Mouse (Mus musculus): ENCODE data around the gene Rfpl4. TPM values are rescaled to one million over a fixed set of nuclear protein-coding genes. Genes with fewer than 3 reads are reported as not detected.

Gene Rfpl4
- polyA plus RNA-seq (2015; fragmentation: Nextera tagmentation; extraction: Ambion mirVana): not detected in 2 replicates

DNA sequence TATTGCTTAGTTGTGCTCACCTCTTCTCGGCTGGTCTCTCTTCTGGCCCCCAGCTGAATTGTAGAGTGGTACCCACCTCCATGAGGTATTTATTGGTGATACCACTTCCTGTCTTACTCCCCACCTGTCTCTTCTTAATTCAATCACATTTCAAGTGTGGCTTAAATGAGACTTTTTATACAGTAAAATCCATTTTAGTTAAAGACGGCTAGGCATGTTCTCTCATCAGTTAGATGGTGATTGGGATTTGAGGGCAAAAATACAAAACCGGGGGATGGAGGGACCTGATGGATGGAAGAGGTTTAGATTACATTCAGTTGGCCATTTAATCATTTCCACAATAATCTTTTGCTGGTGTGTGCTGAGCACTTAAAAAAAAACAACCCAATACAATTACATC, at the start of gene Rfpl4:
Rfpl4 (minus strand) TSS at position 101 of the 400 bp plus-strand sequence.

DNA sequence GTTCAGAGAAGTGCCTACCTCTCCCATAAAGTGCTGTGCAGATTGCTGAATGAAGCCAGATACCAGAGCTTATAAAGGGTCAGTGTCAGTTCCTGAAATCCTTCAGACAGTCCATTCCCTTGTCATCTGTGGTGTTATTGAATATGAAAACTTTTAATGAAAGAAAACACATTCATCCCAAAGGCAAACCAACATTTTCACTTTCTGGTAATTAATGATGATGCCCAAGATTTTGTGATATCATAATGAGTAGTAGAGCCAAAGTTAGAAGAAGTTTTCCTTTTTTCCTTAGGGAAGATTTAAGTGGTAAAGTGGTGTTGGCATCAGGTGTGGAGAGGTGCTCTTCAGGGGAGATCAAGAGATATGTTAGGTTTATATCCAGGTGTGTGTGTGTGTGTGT, 32.8 kb upstream of the Rfpl4 start, which contains the start of gene Vmn1r55:
Vmn1r55 (minus strand) TSS at position 101 of the 400 bp plus-strand sequence.

DNA sequence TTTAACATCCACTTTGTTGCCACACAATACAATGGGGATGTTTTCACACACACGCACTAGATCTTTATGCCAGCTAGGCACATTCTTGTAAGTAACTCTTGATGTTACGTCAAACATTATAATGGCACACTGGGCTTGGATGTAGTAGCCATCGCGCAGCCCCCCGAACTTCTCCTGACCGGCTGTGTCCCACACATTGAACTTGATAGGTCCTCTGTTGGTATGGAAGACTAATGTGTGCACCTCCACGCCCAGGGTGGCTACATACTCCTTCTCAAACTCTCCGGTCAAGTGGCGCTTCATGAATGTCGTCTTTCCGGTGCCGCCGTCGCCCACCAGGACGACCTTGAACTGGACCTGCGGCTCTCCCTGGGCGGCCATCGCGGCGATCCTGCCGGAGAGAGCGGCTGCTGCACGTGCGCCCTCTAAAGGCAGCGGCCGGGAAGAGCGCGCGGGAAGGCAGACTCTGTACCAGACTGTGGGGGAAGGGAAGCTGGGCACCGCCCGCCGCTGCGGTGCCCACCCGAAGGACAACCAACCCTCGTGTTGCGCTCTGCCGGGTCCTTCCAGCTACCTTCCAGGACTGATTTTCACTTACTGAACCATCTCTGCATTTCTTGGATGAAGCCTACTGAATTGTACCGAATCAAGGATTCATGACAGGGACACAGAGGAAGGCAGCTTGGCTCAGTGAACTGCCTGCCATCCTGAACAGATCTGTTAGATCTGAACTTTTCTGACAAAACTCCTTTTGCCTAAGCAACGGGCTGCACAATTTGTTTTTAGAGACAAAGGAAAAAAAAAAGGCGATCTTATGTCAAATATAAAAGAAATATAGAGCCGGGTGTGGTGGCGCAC, 9.0 kb upstream of the Rfpl4 start, which contains the start of gene Rasl2-9:
Rasl2-9 (minus strand) TSS at position 402 of the 858 bp plus-strand sequence.

DNA sequence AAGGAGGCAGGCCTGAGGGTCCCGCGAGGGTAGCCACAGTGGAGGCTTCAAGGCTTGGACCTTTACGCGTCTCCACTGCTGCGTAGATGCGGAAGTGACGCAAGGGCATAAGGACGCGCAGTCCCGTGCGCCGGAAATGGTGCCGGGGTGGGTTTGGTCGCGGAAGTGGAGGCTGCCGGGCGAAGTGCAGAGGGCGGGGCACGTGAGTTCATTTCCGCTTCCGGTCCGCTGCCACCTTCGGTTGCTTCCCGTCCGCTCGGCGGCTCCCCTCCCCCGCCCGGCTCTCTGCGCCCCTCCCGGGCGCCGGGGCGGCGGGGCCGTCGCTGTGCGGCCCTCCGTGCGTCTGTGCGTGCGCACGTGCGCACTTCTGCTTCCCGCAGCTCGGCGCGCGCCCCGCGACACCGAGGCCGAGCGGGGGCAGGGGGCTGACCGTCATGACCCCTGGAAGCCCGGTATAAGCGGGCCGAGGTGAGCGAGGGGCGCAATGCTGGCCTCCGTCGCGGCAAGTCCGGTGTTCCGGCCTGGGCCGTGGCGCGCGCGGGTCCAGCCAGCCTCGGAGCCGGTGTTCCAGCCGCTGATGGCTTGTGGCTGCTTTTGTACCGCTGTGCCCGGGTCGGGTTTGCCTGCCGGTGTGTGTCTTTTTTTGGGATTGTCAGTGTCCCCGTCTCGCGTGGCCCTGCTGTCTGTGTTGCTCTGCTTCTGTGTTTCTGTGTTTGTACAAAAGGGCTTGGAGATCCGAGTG, 36.6 kb downstream of the Rfpl4 start, which contains the start of gene Epn1:
Epn1 (plus strand) TSS at position 226 of the 742 bp plus-strand sequence.

DNA sequence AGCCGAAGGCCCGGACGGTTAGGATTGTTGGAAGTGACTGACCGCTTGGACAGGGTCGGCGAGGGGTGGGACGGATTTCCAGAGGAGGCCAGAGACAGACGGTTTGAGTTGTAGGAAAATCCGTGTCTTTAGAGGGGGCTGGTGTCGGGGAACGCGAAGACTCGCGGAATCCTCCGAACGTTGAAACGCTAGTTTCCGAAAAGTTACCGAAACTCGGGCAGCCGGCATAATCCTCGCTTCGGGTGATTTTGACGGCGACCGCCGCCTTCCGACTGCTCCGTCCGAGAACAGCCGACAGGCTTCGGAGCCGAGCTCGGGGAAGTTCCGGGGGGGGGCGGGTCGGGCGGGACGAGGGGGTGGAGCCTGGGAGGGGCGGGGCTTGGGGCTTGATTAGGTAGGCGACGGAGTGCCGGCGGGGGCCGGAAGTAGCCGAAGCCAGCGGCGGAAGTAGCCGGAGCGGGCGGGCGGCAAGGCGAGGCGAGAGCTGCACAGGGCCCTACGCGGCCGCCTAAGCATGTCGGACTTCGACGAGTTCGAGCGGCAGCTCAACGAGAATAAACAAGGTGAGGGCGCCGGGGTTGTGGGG, 54.9 kb downstream of the Rfpl4 start, which contains the start of gene U2af2:
U2af2 (plus strand) TSS at position 370 of the 586 bp plus-strand sequence.

Small RNA genes within 50 kb of the gene (microRNA-seq; reads per million reads assigned to microRNA genes)
- gene Gm26217: 0 reads per million in 2 experiments

Other genes with a start within 250 kb of the Rfpl4 start
- 3.2 and 8.0 TPM in 2 replicates for gene Isoc2b, start 246.7 kb downstream of the Rfpl4 start, polyA plus RNA-seq (2015; fragmentation: Nextera tagmentation; extraction: Ambion mirVana)
- 0.87 and 1.4 TPM in 2 replicates for gene Isoc2a, start 239.8 kb downstream of the Rfpl4 start, polyA plus RNA-seq (2015; fragmentation: Nextera tagmentation; extraction: Ambion mirVana)
- gene Gm36210, start 210.4 kb downstream of the Rfpl4 start, polyA plus RNA-seq (2015; fragmentation: Nextera tagmentation; extraction: Ambion mirVana): 0.10 TPM in 1 of 2 replicates, not detected in the other
- gene Zfp628, start 201.7 kb downstream of the Rfpl4 start, polyA plus RNA-seq (2015; fragmentation: Nextera tagmentation; extraction: Ambion mirVana): 1.8 and 2.0 TPM in 2 replicates
- 0.66 and 1.3 TPM in 2 replicates for gene Nat14, start 194.9 kb downstream of the Rfpl4 start, polyA plus RNA-seq (2015; fragmentation: Nextera tagmentation; extraction: Ambion mirVana)
- gene Ssc5d, start 191.2 kb downstream of the Rfpl4 start, polyA plus RNA-seq (2015; fragmentation: Nextera tagmentation; extraction: Ambion mirVana): 8.7 and 10.2 TPM in 2 replicates
- 6.5 and 8.4 TPM in 2 replicates for gene Sbk2, start 152.5 kb downstream of the Rfpl4 start, polyA plus RNA-seq (2015; fragmentation: Nextera tagmentation; extraction: Ambion mirVana)
- not detected in 2 replicates for gene Sbk3, start 145.8 kb downstream of the Rfpl4 start, polyA plus RNA-seq (2015; fragmentation: Nextera tagmentation; extraction: Ambion mirVana)
- 9.2 and 12.0 TPM in 2 replicates for gene Zfp579, start 120.8 kb downstream of the Rfpl4 start, polyA plus RNA-seq (2015; fragmentation: Nextera tagmentation; extraction: Ambion mirVana)
- 14.0 and 16.9 TPM in 2 replicates for gene Zfp524, start 102.5 kb downstream of the Rfpl4 start, polyA plus RNA-seq (2015; fragmentation: Nextera tagmentation; extraction: Ambion mirVana)
- gene Fiz1, start 102.3 kb downstream of the Rfpl4 start, polyA plus RNA-seq (2015; fragmentation: Nextera tagmentation; extraction: Ambion mirVana): 16.4 and 17.7 TPM in 2 replicates
- 0.17 and 1.3 TPM in 2 replicates for gene Gm44973, start 101.5 kb downstream of the Rfpl4 start, polyA plus RNA-seq (2015; fragmentation: Nextera tagmentation; extraction: Ambion mirVana)
- 3.0 and 3.2 TPM in 2 replicates for gene Zfp865, start 96.6 kb downstream of the Rfpl4 start, polyA plus RNA-seq (2015; fragmentation: Nextera tagmentation; extraction: Ambion mirVana)
- gene Ccdc106, start 96.4 kb downstream of the Rfpl4 start, polyA plus RNA-seq (2015; fragmentation: Nextera tagmentation; extraction: Ambion mirVana): 0.22 and 1.5 TPM in 2 replicates
- not detected in 2 replicates for gene 4632433K11Rik, start 82.8 kb downstream of the Rfpl4 start, polyA plus RNA-seq (2015; fragmentation: Nextera tagmentation; extraction: Ambion mirVana)
- 6.2 and 7.1 TPM in 2 replicates for gene Zfp784, start 78.5 kb downstream of the Rfpl4 start, polyA plus RNA-seq (2015; fragmentation: Nextera tagmentation; extraction: Ambion mirVana)
- 15.9 and 17.3 TPM in 2 replicates for gene Zfp580, start 65.4 kb downstream of the Rfpl4 start, polyA plus RNA-seq (2015; fragmentation: Nextera tagmentation; extraction: Ambion mirVana)
- gene U2af2, start 54.8 kb downstream of the Rfpl4 start, polyA plus RNA-seq (2015; fragmentation: Nextera tagmentation; extraction: Ambion mirVana): 37.4 and 39.9 TPM in 2 replicates
- 37.1 and 45.9 TPM in 2 replicates for gene Epn1, start 36.7 kb downstream of the Rfpl4 start, polyA plus RNA-seq (2015; fragmentation: Nextera tagmentation; extraction: Ambion mirVana)
- gene Rasl2-9, start 9.0 kb upstream of the Rfpl4 start, polyA plus RNA-seq (2015; fragmentation: Nextera tagmentation; extraction: Ambion mirVana): 1.1 and 1.8 TPM in 2 replicates
- not detected in 2 replicates for gene Vmn1r55, start 32.7 kb upstream of the Rfpl4 start, polyA plus RNA-seq (2015; fragmentation: Nextera tagmentation; extraction: Ambion mirVana)
- not detected in 2 replicates for gene Vmn1r56, start 79.8 kb upstream of the Rfpl4 start, polyA plus RNA-seq (2015; fragmentation: Nextera tagmentation; extraction: Ambion mirVana)
- not detected in 2 replicates for gene Vmn1r57, start 101.5 kb upstream of the Rfpl4 start, polyA plus RNA-seq (2015; fragmentation: Nextera tagmentation; extraction: Ambion mirVana)
- not detected in 2 replicates for gene Gm5065, start 233.6 kb upstream of the Rfpl4 start, polyA plus RNA-seq (2015; fragmentation: Nextera tagmentation; extraction: Ambion mirVana)
- not detected in 2 replicates for gene Nlrp2, start 234.1 kb upstream of the Rfpl4 start, polyA plus RNA-seq (2015; fragmentation: Nextera tagmentation; extraction: Ambion mirVana)

All from skeletal muscle tissue, postnatal 0 days (tissue).